Mouse (Mus musculus) neutrophil, adult 83 days (primary cell): ENCODE measurements around the gene Prg2. TPM values are rescaled to one million over a fixed set of nuclear protein-coding genes. Genes with fewer than 3 reads are reported as not detected.

Experiments
- total RNA-seq, 2 experiments: library from RNA; stranded (reverse); gene quantifications; one replicate each; pipeline ENCODE4 v1.2.4; 2023

Prg2 gene
- 100 to 1,000 TPM in 1 of 2 experiments, 10 to 100 TPM in 1; 99.9 to 438 TPM for total RNA-seq

GRCm38 (mm10) chr2:84980188-84980587 is at the start of gene Prg2:
Gene Prg2, plus strand, starts transcription at chr2:84980461.

GRCm38 (mm10) chr2:84936474-84937429 is 43.5 kb upstream of the Prg2 start, which contains the start of gene Slc43a3:
Gene Slc43a3, plus strand, starts transcription at chr2:84936579.

GRCm38 (mm10) chr2:84987930-84988329 is 7.7 kb downstream of the Prg2 start, which contains the start of gene Prg3:
Gene Prg3, plus strand, starts transcription at chr2:84988215.

Other genes with a start within 250 kb of the Prg2 start
- gene Ypel4, start 246.4 kb upstream of the Prg2 start, total RNA-seq = 1 to 10 TPM; 2.8 to 5.5 TPM
- not detected for gene Gm19426, start 236.8 kb upstream of the Prg2 start, total RNA-seq
- under 1 TPM; 0.38 to 0.55 TPM for gene Serping1, start 205.0 kb upstream of the Prg2 start, total RNA-seq
- gene Ube2l6, start 181.6 kb upstream of the Prg2 start, total RNA-seq = 10 to 100 TPM; 24.8 to 32.7 TPM
- not detected for gene Smtnl1, start 157.8 kb upstream of the Prg2 start, total RNA-seq
- 1 to 10 TPM; 6.8 to 7.5 TPM for gene Timm10, start 153.5 kb upstream of the Prg2 start, total RNA-seq
- gene Slc43a1, start 141.6 kb upstream of the Prg2 start, total RNA-seq = 10 to 100 TPM; 12.0 to 18.7 TPM
- gene Rtn4rl2, start 93.8 kb upstream of the Prg2 start, total RNA-seq = not detected
- gene Slc43a3, start 43.9 kb upstream of the Prg2 start, total RNA-seq = 10 to 100 TPM; 56.8 to 83.3 TPM
- 10 to 100 TPM in 1 of 2 experiments, 1 to 10 TPM in 1; 5.6 to 27.4 TPM for gene Prg3, start 7.8 kb downstream of the Prg2 start, total RNA-seq
- 100 to 1,000 TPM; 114 to 133 TPM for gene Ssrp1, start 56.8 kb downstream of the Prg2 start, total RNA-seq
- under 1 TPM in 1 of 2 experiments, not detected in 1; 0.96 TPM for gene P2rx3, start 57.0 kb downstream of the Prg2 start, total RNA-seq
- 1 to 10 TPM; 9.8 to 10.0 TPM for gene Tnks1bp1, start 67.6 kb downstream of the Prg2 start, total RNA-seq
- 1 to 10 TPM; 5.0 to 5.9 TPM for gene Aplnr, start 155.8 kb downstream of the Prg2 start, total RNA-seq
- gene Lrrc55, start 216.7 kb downstream of the Prg2 start, total RNA-seq = not detected